Mouse (Mus musculus): Measurements from ENCODE around the gene Crat.

Crat gene

GRCm38 (mm10) chr2:30377721-30378120, 37.9 kb downstream of the Crat start:
- no peak for DNase-seq (ENCODE audit: low spot score in 2 of 2)

GRCm38 (mm10) chr2:30375893-30376292, 39.7 kb downstream of the Crat start:
- no peak for DNase-seq (ENCODE audit: low spot score in 2 of 2)

GRCm38 (mm10) chr2:30372726-30373125, 42.9 kb downstream of the Crat start:
- no peak for DNase-seq (ENCODE audit: low spot score in 2 of 2)

- DNase-seq (ENCODE audit: low spot score in 2 of 2) = no peak
These were observed 44.1 kb downstream of the Crat start for GRCm38 (mm10) chr2:30371544-30371943.

- DNase-seq (ENCODE audit: low spot score in 2 of 2) = no peak
These were observed 49.4 kb downstream of the Crat start for GRCm38 (mm10) chr2:30366203-30366602.

GRCm38 (mm10) chr2:30365281-30366069, 50.1 kb downstream of the Crat start:
- no peak for DNase-seq (ENCODE audit: low spot score in 2 of 2)

- peak; percentile 99 for DNase-seq (ENCODE audit: low spot score in 2 of 2)
These were observed 51.6 kb downstream of the Crat start, which contains the start of gene Miga2 for GRCm38 (mm10) chr2:30363773-30364650. Gene Miga2 (plus strand): TSS chr2:30364233.

GRCm38 (mm10) chr2:30362865-30363264, 52.7 kb downstream of the Crat start:
- DNase-seq (ENCODE audit: low spot score in 2 of 2) = no peak

GRCm38 (mm10) chr2:30360626-30361025, 55.0 kb downstream of the Crat start:
- no peak for DNase-seq (ENCODE audit: low spot score in 2 of 2)

- DNase-seq (ENCODE audit: low spot score in 2 of 2) = peak; percentile 47 to 59
These were observed 56.8 kb downstream of the Crat start, which contains the start of gene Sh3glb2 for GRCm38 (mm10) chr2:30358533-30359531. Gene Sh3glb2 (minus strand): TSS chr2:30359337.

GRCm38 (mm10) chr2:30357552-30358510, 57.8 kb downstream of the Crat start:
- peak in 1 of 2 experiments; percentile 40 for DNase-seq (ENCODE audit: low spot score in 2 of 2)

GRCm38 (mm10) chr2:30356906-30357305, 58.7 kb downstream of the Crat start:
- DNase-seq (ENCODE audit: low spot score in 2 of 2) = no peak

GRCm38 (mm10) chr2:30356266-30356665, 59.3 kb downstream of the Crat start:
- no peak for DNase-seq (ENCODE audit: low spot score in 2 of 2)

GRCm38 (mm10) chr2:30355861-30356260, 59.8 kb downstream of the Crat start:
- no peak for DNase-seq (ENCODE audit: low spot score in 2 of 2)

GRCm38 (mm10) chr2:30351149-30351548, 64.5 kb downstream of the Crat start:
- no peak for DNase-seq (ENCODE audit: low spot score in 2 of 2)

All from frontal cortex, postnatal 14 days (tissue).